Mouse (Mus musculus) intestine, embryonic 14.5 days (tissue): ENCODE measurements around the gene Slc23a2. TPM values are rescaled to one million over a fixed set of nuclear protein-coding genes. Genes with fewer than 3 reads are reported as not detected.

Source experiments
- ATAC-seq: fragments of 200-750 bp; cut with Nextera tagmentation; replicated peaks from 2 replicates; pipeline ENCODE4 v1.8.0; 2017; ENCODE audit warnings: low read depth, moderate number of reproducible peaks, moderate TSS enrichment, moderate library complexity; ENCODE audit not compliant: low FRiP score, low TSS enrichment
- DNase-seq: peaks from one replicate; pipeline ENCODE4 v3.0.0-alpha.2; 2018; ENCODE audit warnings: low spot score
- H3K27ac ChIP-seq: fragments of 300-500 bp; sonication (generic); 2 replicates; pipeline ENCODE4 v1.5.1; 2014; ENCODE audit warnings: low read depth, mild to moderate bottlenecking, control low read depth
- H3K27me3 ChIP-seq: fragments of 300-500 bp; sonication (generic); replicated peaks from 2 replicates; pipeline ENCODE4 v1.6.1; 2014; ENCODE audit warnings: low read length, control low read depth; ENCODE audit not compliant: control insufficient read depth, insufficient read depth
- H3K36me3 ChIP-seq: fragments of 300-500 bp; sonication (generic); 2 replicates; pipeline ENCODE4 v1.6.1; 2014; ENCODE audit warnings: low read length, control low read depth; ENCODE audit not compliant: control insufficient read depth, insufficient read depth
- H3K4me1 ChIP-seq: fragments of 300-500 bp; sonication (generic); replicated peaks from 2 replicates; pipeline ENCODE4 v1.6.1; 2014; ENCODE audit warnings: low read length, control low read depth, mixed read lengths; ENCODE audit not compliant: control insufficient read depth, insufficient read depth
- H3K4me2 ChIP-seq: fragments of 300-500 bp; sonication (generic); 2 replicates; pipeline ENCODE4 v1.6.1; 2014; ENCODE audit warnings: low read length
- H3K4me3 ChIP-seq: fragments of 300-500 bp; sonication (generic); 2 replicates; pipeline ENCODE4 v1.5.1; 2014; ENCODE audit warnings: low read depth, low read length, control low read depth, mixed read lengths
- H3K9ac ChIP-seq: fragments of 300-500 bp; sonication (generic); 2 replicates; pipeline ENCODE4 v1.6.1; 2014; ENCODE audit warnings: mild to moderate bottlenecking, low read length
- H3K9me3 ChIP-seq: fragments of 300-500 bp; sonication (generic); 2 replicates; pipeline ENCODE4 v1.6.1; 2016; ENCODE audit warnings: low read length, control low read depth; ENCODE audit not compliant: control insufficient read depth
- WGBS: fragments of 180-500 bp; shearing (Covaris S2); extraction: QIAGEN DNeasy Blood & Tissue Kit; methylation state at CpG from one replicate; pipeline ENCODE4 v1.1.7; 2014; 5-methylcytosine and 5-hydroxymethylcytosine counted together
- polyA plus RNA-seq: library from polyadenylated mRNA; unstranded; fragments of >200 nt; fragmentation: Nextera tagmentation; extraction: Ambion mirVana; gene quantifications from 2 replicates; pipeline ENCODE4 v1.2.1, GENCODE M21; 2014

Gene Slc23a2
- polyA plus RNA-seq, 1 experiment from 2014 or later = 17.4 TPM

DNA sequence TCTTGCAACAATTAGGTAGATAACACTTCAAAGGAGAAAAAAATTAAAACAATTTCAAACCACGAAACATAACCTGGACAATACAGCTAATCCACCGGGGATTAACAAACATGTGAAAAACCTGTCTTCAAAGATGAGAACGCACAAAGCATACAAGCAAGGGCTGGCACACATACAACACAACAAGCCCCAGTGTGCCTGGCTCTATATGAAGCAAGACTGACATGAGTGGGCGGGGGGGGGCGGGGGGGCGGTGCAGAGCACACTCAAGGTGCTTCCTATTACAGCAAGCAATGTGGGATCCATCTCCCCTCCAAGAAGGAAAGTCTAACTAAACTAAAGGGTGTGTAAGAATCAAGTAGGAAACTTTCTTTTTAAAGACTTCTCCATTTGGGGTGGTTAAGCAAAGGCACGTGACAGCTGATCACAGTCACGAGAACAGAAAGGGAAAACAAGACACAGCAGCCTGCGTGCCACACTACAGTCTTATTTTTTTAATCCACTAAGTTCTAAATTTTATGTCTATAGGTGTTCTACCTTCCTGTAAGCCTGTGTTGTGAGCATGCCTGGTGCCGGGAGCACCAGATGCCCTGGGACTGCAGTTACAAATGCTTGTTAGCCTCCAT is 42.3 kb downstream of the Slc23a2 start:
- 73% methylated on average over 10 of the region's 10 CpGs for WGBS

DNA sequence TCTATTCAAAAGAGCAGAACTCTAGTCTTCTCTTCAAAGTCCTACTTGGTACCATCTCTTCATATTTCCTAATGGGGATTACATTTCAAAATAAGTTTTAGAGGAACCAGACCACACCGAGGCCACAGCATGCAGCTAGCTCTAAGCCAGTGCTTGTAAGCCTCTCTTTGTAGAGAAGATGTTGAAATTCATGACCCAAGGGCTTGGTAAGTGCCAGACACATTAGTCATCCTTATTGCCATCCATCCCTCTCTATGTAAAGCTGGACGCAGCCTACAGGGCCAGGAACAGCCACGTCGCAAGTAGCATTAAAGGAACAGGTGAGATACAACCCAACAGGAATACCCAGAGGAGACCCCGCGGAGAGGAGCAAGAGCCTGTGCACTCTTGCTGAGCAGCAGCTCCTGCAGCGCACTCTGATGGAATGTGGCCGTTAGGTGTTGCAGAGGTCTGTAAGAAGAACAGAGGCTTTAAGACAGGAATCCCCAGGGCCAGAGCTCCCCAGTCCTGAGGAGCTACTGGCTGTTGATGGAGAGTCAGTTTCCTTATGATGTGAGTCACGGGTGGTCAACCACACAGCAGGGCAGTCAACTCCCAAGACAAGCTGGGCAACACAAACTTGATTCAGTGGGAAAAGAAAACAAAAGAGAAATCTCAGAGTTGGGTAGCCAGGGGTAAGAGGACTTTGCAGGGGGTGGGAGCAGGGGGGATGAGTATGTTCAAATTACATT is 45.8 kb downstream of the Slc23a2 start:
- ATAC-seq = no peak
- Histone ChIP-seq H3K27me3 (no peaks in the 10 kb centered on the region), H3K9ac (no peak overlapping the region), H3K4me2 (no peak overlapping the region), H3K4me3 (no peak overlapping the region), H3K4me1 (no peaks in the 10 kb centered on the region; the same call in 1 of the 2 replicates), H3K9me3 (no peaks in the 10 kb centered on the region), H3K36me3 (peaks cover 9% of the 10 kb centered on the region; the same call in 1 of the 2 replicates), H3K27ac (no peak overlapping the region)
- no peak for DNase-seq
- WGBS = 78% methylated on average over 9 of the region's 9 CpGs

More for the DNA sequence above, 42.3 kb downstream of the Slc23a2 start:
- ATAC-seq = no peak
- H3K4me3 ChIP-seq = no peak overlapping the region
- no peaks in the 10 kb centered on the region; the same call in 1 of the 2 replicates for H3K4me1 ChIP-seq
- H3K27ac ChIP-seq = no peak overlapping the region
- peaks cover 9% of the 10 kb centered on the region; the same call in 1 of the 2 replicates for H3K36me3 ChIP-seq
- no peaks in the 10 kb centered on the region for H3K9me3 ChIP-seq
- DNase-seq = no peak
- no peak overlapping the region for H3K9ac ChIP-seq
- H3K4me2 ChIP-seq = no peak overlapping the region
- no peaks in the 10 kb centered on the region for H3K27me3 ChIP-seq

DNA sequence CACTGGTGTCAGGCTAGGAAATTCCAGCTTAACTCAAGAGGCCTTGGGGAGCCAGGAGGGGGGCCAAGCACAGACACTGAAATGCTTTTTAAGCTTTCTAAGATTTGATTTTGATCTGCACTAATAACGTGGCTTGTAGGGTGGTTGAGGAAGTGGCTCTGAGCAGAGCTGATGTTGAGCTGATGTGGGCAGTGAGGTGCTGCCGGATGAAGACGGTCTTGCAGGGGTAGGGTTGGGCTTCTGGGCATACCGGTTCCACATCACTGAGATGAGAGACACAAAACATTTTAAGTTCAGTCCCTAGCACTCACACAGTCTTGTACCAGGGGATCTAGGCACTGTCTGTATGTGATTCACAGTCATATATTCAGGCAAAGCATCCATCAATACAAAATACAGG is 46.5 kb downstream of the Slc23a2 start:
- Histone ChIP-seq H3K9me3 (no peaks in the 10 kb centered on the region), H3K9ac (no peak overlapping the region), H3K4me3 (no peak overlapping the region), H3K27me3 (no peaks in the 10 kb centered on the region), H3K4me1 (no peaks in the 10 kb centered on the region; the same call in 1 of the 2 replicates), H3K36me3 (peaks cover 9% of the 10 kb centered on the region; the same call in 1 of the 2 replicates), H3K4me2 (no peak overlapping the region), H3K27ac (no peak overlapping the region)
- ATAC-seq = no peak
- WGBS = 91% methylated on average over 4 of the region's 4 CpGs
- no peak for DNase-seq

DNA sequence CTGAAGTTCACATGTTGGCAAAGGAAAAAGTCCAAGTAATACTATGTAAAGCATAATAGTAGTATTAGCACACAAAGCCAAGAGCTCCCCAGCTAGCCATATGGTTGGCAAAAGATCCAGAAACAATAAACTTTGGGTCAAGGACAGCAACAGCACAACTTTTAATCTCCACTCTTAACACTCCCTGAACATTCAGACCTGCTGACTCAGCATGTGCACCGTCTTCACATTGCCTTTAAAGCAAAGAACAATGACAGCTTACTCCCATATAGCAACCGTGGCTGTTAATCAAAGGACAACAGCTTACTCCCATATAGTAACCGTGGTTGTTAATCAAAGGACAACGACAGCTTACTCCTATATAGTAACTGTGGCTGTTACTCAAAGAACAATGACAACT is 48.3 kb downstream of the Slc23a2 start:
- no peak for DNase-seq
- ATAC-seq = no peak
- Histone ChIP-seq H3K4me3 (no peak overlapping the region), H3K4me2 (no peak overlapping the region), H3K4me1 (no peaks in the 10 kb centered on the region), H3K9ac (no peak overlapping the region), H3K9me3 (no peaks in the 10 kb centered on the region), H3K36me3 (peaks cover 9% of the 10 kb centered on the region; the same call in 1 of the 2 replicates), H3K27me3 (no peaks in the 10 kb centered on the region), H3K27ac (no peak overlapping the region)
- 77% methylated on average over 4 of the region's 4 CpGs for WGBS

DNA sequence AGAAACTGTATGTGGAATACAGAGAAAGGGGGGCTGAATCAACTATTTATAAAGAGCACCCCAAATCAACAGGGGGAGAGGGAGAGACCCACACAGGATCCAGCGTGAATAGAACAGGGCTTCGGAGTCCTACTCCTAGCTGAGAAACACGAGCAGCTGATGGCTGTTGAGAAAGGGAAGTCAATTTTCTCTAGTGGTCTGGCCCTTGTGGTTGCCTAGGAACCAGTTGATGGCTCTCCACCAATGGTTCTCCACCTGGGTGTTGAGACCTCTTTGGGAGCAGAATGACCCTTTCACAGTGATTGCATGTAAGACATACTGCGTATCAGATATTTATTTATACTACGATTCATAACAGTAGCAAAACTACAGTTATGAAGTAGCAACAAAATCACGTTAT is 49.1 kb downstream of the Slc23a2 start:
- no peak overlapping the region for H3K4me3 ChIP-seq
- peaks cover 6% of the 10 kb centered on the region; the same call in 1 of the 2 replicates for H3K36me3 ChIP-seq
- no peak overlapping the region for H3K4me2 ChIP-seq
- ATAC-seq (no peak), DNase-seq (no peak)
- no peak overlapping the region for H3K9ac ChIP-seq
- H3K9me3 ChIP-seq = no peaks in the 10 kb centered on the region
- H3K27ac ChIP-seq = no peak overlapping the region
- 85% methylated on average over 6 of the region's 6 CpGs for WGBS
- no peaks in the 10 kb centered on the region for H3K27me3 ChIP-seq
- H3K4me1 ChIP-seq = no peaks in the 10 kb centered on the region

DNA sequence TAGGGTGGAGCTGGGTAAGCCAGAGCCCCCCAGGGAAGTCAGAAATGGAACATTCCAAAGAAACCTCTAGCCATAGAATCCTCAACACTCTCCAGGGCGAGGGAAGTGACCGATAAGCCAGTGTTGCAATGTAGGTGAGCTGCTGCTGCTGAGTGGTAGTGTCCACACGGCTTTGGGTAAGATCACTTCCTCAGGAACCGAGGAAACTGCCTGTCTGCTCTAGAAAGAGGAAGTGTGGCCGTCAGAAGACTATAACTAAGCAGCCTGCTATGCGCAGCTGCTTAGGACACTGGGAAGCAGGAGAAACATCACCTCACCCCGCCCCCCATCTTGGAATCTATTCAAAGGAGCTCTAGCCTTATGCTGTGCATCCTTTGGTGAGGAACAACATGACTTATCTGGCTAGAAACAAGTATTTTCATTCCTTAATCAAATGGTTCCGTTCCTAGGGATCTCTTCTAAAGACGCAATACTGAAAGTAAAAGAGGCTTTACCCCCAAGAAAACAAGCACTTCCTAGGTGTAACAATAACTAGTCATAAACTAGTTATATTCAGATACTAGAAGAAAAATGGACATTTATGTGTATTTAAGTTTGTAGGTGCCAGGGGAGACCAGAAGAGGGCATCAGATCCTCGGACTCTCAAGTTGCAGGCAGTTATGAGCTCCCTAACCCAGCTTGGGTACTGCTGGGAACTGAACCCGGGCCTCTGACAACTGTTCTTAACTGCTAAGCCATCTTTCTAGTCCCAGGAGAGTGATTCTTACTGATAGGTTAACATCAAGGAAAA is 50.3 kb downstream of the Slc23a2 start:
- no peak for DNase-seq

DNA sequence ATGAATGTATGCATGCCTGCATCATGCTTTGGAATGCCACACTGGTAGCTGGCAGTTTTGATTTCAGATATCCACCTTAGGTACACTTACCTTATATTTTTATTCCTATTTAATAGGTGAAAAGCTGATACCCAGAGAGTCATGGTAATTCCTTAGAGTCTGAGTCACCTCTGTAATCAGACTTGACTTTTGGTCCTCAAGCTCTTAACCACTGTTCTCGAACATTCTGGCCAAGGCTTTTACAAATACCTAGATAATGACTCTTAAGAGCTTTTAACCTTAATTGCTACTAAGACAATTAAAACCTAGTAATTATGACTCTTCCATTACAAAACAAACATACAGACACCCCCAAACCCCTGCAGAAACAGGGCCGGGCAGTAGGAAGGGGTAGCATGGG is 51.2 kb downstream of the Slc23a2 start:
- ATAC-seq = no peak
- H3K4me2 ChIP-seq = no peak overlapping the region
- no peak for DNase-seq
- H3K9me3 ChIP-seq = no peaks in the 10 kb centered on the region
- no peaks in the 10 kb centered on the region for H3K27me3 ChIP-seq
- H3K36me3 ChIP-seq = 0 out of 2 replicates have a peak, but pooled peaks cover 9% of the 10 kb centered on the region
- H3K4me3 ChIP-seq = no peak overlapping the region
- no peak overlapping the region for H3K27ac ChIP-seq
- no peak overlapping the region for H3K9ac ChIP-seq
- WGBS = 76% methylated on average over 2 of the region's 2 CpGs
- H3K4me1 ChIP-seq = no peaks in the 10 kb centered on the region

More for the DNA sequence above, 50.3 kb downstream of the Slc23a2 start:
- H3K27ac ChIP-seq = no peak overlapping the region
- no peak overlapping the region for H3K4me2 ChIP-seq
- H3K9ac ChIP-seq = no peak overlapping the region
- no peak for ATAC-seq
- peaks cover 8% of the 10 kb centered on the region; the same call in 1 of the 2 replicates for H3K36me3 ChIP-seq
- H3K4me1 ChIP-seq = no peaks in the 10 kb centered on the region
- H3K9me3 ChIP-seq = no peaks in the 10 kb centered on the region
- no peak overlapping the region for H3K4me3 ChIP-seq
- WGBS = 78% methylated on average over 11 of the region's 11 CpGs
- H3K27me3 ChIP-seq = no peaks in the 10 kb centered on the region

DNA sequence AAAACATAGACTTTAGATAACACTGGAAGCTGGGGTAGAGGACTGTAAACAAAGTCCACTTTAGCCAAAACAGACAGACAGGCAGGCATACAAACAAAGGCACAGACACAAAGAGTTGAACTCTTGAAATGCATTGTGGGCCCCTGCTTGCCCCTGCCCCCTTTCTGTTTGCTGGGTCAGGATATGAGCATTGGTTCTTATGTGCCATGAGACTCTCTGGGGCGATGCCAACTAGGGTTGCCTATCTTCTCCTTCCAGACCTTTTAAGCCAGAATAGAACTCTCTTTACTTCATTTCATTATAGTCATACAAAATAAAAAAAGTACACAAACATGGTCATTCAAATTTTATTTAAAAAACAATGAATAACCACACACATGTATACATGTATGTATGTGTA is 51.6 kb downstream of the Slc23a2 start:
- Histone ChIP-seq H3K4me1 (no peaks in the 10 kb centered on the region), H3K9ac (no peak overlapping the region), H3K9me3 (no peaks in the 10 kb centered on the region), H3K4me3 (no peak overlapping the region), H3K27me3 (no peaks in the 10 kb centered on the region), H3K36me3 (0 out of 2 replicates have a peak, but pooled peaks cover 14% of the 10 kb centered on the region), H3K4me2 (no peak overlapping the region), H3K27ac (no peak overlapping the region)
- no peak for DNase-seq
- no peak for ATAC-seq
- 88% methylated on average over 1 of the region's 1 CpGs for WGBS
